Mouse (Mus musculus) cortical plate, adult 2 months (tissue): ENCODE data around the gene Nhlrc2.

Experiments used
- CTCF ChIP-seq: fragments of 200-500 bp; IDR thresholded peaks from 2 replicates; pipeline ENCODE4 v1.5.1; 2011; ENCODE audit warnings: mild to moderate bottlenecking, control low read depth, low read length; ENCODE audit not compliant: insufficient read depth; ENCODE audit errors: extremely low read depth
- POLR2A ChIP-seq: fragments of 200-500 bp; IDR thresholded peaks from 2 replicates; pipeline ENCODE4 v1.6.1; 2011; ENCODE audit warnings: mild to moderate bottlenecking, low read length, control low read depth; ENCODE audit not compliant: insufficient read depth; ENCODE audit errors: extremely low read depth

GRCm38 (mm10) chr19:56534337-56534736 lies 13.7 kb upstream of the Nhlrc2 start:
- TF ChIP-seq POLR2A: no peak
- TF ChIP-seq CTCF: no peak
